Mouse (Mus musculus) midbrain, embryonic 14.5 days (tissue): ENCODE results near the gene Phf5a. TPM values are rescaled to one million over a fixed set of nuclear protein-coding genes. Genes with fewer than 3 reads are reported as not detected.

Source experiments
- ATAC-seq: fragments of 200-750 bp; cut with Nextera tagmentation; 2 replicates; pipeline ENCODE4 v1.8.0; 2017; ENCODE audit warnings: moderate number of reproducible peaks, moderate library complexity; ENCODE audit not compliant: low FRiP score, low TSS enrichment
- DNase-seq: peaks from one replicate; pipeline ENCODE4 v3.0.0-alpha.2; 2015
- H3K27ac ChIP-seq: fragments of 300-500 bp; sonication (generic); replicated peaks from 2 replicates; pipeline ENCODE4 v1.5.1; 2014; ENCODE audit warnings: mild to moderate bottlenecking, low read depth, low read length, moderate library complexity
- H3K27me3 ChIP-seq: fragments of 300-500 bp; sonication (generic); 2 replicates; pipeline ENCODE4 v1.6.1; 2014; ENCODE audit warnings: low read length, control low read depth, mixed read lengths; ENCODE audit not compliant: control insufficient read depth, insufficient read depth
- H3K36me3 ChIP-seq: fragments of 300-500 bp; sonication (generic); 2 replicates; pipeline ENCODE4 v1.6.1; 2014; ENCODE audit warnings: low read length, control low read depth; ENCODE audit not compliant: control insufficient read depth, insufficient read depth
- H3K4me1 ChIP-seq: fragments of 300-500 bp; sonication (generic); 2 replicates; pipeline ENCODE4 v1.6.1; 2014; ENCODE audit warnings: mild to moderate bottlenecking, antibody characterized with exemption, low read length, control low read depth; ENCODE audit not compliant: control insufficient read depth, insufficient read depth
- H3K4me2 ChIP-seq: fragments of 300-500 bp; sonication (generic); 2 replicates; pipeline ENCODE4 v1.6.1; 2014; ENCODE audit warnings: mild to moderate bottlenecking, low read length, moderate library complexity
- H3K4me3 ChIP-seq: fragments of 300-500 bp; sonication (generic); replicated peaks from 2 replicates; pipeline ENCODE4 v1.5.1; 2014; ENCODE audit warnings: low read depth, low read length
- H3K9ac ChIP-seq: fragments of 300-500 bp; sonication (generic); replicated peaks from 2 replicates; pipeline ENCODE4 v1.6.1; 2014; ENCODE audit warnings: mild to moderate bottlenecking, low read length, moderate library complexity
- H3K9me3 ChIP-seq: fragments of 300-500 bp; sonication (generic); 2 replicates; pipeline ENCODE4 v1.6.1; 2016; ENCODE audit warnings: low read length, control low read depth, mixed read lengths; ENCODE audit not compliant: control insufficient read depth
- WGBS: fragments of 180-500 bp; shearing (Covaris S2); extraction: QIAGEN DNeasy Blood & Tissue Kit; methylation state at CpG from one replicate; pipeline ENCODE4 v1.1.7; 2014; 5-methylcytosine and 5-hydroxymethylcytosine counted together
- polyA plus RNA-seq: library from polyadenylated mRNA; unstranded; fragments of >200 nt; fragmentation: Nextera tagmentation; extraction: Ambion mirVana; gene quantifications from 2 replicates; pipeline ENCODE4 v1.2.1, GENCODE M21; 2014

Gene Phf5a
- polyA plus RNA-seq, 1 experiment from 2014 or later: 139 TPM

DNA sequence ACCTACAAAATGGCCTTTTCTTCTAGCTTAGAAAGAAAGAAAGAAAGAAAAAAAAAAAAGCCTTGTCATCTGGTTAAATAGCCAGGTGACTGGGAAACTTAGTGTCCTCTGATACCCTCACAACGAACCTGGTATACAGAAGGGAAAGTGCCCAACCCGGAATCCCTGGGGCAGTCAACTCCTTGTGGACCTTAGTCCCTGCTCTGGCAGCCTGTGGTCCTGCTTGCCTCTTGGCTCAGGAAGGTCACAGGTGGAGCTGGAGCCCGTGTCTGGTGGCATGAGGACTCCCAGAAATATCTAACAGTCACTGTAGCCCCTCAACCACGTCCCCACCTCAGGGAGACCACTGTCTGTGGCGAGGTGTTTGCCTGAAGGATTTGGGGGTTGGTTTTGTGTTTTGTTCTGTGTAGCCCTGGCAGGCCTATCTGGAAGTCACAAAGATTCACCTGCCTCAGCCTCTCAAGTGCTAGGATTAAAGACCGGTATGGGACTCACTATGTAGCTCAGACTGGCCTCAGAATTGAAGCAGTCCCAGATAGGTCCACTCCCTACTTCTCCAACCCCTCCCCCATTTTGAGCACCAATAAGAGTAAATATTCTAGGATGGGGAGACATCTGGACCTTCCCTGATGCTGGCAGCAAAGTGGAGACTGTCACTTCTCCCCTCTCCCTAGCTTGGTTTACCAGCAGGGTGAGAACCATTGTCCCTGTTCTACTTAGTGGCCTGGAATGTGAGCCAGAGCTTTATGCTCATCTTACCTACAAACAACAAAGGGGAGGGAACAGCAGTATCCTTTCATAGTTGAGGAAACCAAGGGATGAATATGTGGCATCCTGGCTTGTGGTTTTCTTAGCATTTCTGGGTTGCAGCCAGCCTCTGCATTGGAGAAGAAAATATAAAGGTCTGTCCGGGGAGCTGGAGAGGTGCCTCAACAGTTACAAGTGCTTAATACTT is 34.5 kb downstream of the Phf5a start:
- ATAC-seq: no peak
- WGBS: 55% methylated on average over 7 of the region's 7 CpGs
- H3K4me2 ChIP-seq: no peak overlapping the region; the same call in 1 of the 2 replicates
- peaks cover 4% of the 10 kb centered on the region; the same call in 1 of the 2 replicates for H3K4me1 ChIP-seq
- no peak overlapping the region for H3K4me3 ChIP-seq
- H3K27ac ChIP-seq: no peak overlapping the region
- no peaks in the 10 kb centered on the region for H3K36me3 ChIP-seq
- H3K27me3 ChIP-seq: 0 out of 2 replicates have a peak, but pooled peaks cover 5% of the 10 kb centered on the region
- DNase-seq: no peak
- H3K9me3 ChIP-seq: no peaks in the 10 kb centered on the region
- no peak overlapping the region for H3K9ac ChIP-seq

DNA sequence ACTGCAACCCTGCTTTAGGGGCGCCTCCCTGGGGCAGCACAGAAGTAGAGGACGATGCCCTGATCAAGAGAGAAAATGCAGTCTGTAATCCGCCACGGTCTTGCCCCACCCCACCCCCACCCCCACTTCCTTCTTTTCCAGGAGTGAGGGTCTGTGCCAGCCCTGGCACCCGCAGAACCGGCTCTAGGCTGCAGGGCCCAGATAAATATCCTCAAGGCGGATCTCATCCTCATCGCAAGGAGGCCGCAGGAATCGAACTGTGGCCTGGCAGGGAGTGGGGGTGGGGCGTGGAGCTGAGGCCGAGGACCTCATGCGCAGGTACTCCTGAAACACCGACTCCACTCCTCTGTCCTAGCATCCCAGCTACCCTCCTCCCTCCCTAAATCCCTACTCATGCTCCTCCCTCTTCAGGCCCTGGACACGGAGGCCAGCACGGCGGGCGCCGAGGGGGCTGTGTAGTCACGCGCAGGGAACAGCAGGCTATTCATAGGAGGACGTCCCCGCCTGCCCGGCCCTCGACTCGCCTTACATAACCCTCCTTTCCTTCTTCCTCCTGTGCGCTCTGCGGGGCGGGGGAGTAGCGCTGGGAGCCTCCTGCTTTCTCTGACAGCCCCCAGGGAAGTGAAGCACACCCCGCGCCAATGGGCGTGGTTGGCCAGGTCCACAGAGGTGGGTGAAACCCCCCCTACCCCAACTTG is 35.4 kb downstream of the Phf5a start:
- no peak overlapping the region for H3K27ac ChIP-seq
- H3K36me3 ChIP-seq: no peaks in the 10 kb centered on the region
- ATAC-seq (no peak; the same call in 1 of the 2 replicates), DNase-seq (peak; percentile 63)
- H3K9ac ChIP-seq: peak overlapping the region; percentile 29; the same call in 1 of the 2 replicates
- no peaks in the 10 kb centered on the region for H3K9me3 ChIP-seq
- peak overlapping the region; percentile 18 for H3K4me3 ChIP-seq
- peaks cover 4% of the 10 kb centered on the region; the same call in 1 of the 2 replicates for H3K4me1 ChIP-seq
- peak overlapping the region; percentile 43 for H3K4me2 ChIP-seq
- 2% methylated on average over 33 of the region's 33 CpGs for WGBS
- 0 out of 2 replicates have a peak, but pooled peaks cover 5% of the 10 kb centered on the region for H3K27me3 ChIP-seq

DNA sequence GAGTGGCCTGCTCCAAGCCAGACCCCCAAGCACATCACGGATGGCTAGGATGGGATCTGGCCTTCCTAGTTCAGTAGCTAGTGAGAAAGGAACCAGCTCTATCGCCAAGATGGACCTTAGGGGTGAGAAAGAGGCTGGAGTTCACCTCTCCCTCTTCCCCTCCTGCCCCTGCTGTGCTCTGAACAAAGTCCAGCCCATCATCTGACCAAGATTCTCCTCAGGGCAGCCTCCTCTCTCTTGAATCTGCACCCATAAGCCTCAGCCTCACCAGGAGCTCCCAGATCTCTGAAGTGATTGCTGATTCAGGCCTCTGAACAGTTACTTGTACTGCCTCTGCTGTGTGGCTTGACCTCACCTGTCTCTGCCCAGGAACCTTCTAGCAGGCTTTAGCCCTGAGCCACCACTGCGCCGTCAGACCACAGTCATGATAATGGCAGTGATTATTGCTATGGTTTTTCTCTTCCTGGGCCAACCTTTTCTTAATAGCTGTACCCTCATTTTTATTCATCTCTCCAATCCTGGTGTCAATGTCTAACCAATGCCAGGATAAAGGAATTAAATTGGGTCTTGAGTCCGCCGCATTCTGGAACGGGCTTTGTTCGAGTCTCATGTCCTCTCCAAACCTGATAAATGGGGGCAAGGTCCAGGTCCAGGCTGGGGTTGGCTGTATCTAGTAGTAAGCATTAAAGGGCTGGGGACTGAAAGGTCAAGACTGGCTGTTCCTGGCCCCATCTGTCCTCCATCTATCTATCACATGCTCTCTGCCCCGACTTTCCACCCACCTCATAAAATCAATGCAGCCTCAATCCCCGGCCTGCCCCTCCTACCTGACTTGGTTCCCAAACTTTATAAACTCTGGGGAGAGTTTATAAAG is 36.5 kb downstream of the Phf5a start:
- H3K4me2 ChIP-seq: no peak overlapping the region
- H3K27me3 ChIP-seq: 0 out of 2 replicates have a peak, but pooled peaks cover 5% of the 10 kb centered on the region
- DNase-seq: no peak
- no peak overlapping the region for H3K27ac ChIP-seq
- no peaks in the 10 kb centered on the region for H3K9me3 ChIP-seq
- H3K36me3 ChIP-seq: no peaks in the 10 kb centered on the region
- H3K9ac ChIP-seq: no peak overlapping the region
- no peak overlapping the region for H3K4me3 ChIP-seq
- ATAC-seq: no peak
- 73% methylated on average over 10 of the region's 10 CpGs for WGBS
- H3K4me1 ChIP-seq: peaks cover 7% of the 10 kb centered on the region; the same call in 1 of the 2 replicates

DNA sequence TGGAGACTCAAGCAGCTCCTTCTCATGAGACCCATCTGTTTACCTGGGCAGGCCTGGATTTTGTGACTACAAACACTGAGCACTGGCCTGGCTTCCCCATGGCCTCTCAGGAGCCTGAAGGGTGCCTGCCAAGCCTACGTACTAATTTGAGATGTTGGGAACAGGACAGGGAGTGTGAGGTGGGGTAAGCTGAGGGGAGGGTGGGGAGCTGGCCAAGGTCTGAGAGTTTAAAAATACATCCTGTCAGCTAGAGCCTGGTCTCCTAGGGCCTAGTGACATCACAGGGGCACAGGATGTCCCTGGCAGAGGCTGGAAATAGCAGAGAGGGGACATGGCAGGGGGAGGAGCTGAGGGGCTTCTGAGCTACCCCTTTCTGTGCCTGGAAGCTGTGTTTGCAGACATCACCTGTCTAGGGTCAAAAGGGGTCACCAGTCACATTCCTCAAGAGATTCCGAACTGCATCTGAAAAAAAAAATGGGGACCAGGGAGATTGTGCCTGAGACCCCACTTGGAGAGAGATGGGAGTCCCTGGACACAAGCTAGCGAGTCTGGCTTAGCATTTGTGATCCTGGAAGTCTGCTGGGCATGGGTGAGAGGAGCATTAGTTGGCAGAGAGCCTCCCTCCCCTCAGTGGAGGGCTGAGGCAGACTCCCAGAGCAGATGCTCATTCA is 37.4 kb downstream of the Phf5a start:
- ATAC-seq: no peak
- Histone ChIP-seq H3K4me3 (no peak overlapping the region), H3K36me3 (no peaks in the 10 kb centered on the region), H3K27me3 (0 out of 2 replicates have a peak, but pooled peaks cover 5% of the 10 kb centered on the region), H3K27ac (no peak overlapping the region), H3K9ac (no peak overlapping the region), H3K4me2 (no peak overlapping the region), H3K9me3 (no peaks in the 10 kb centered on the region), H3K4me1 (peaks cover 7% of the 10 kb centered on the region; the same call in 1 of the 2 replicates)
- no peak for DNase-seq
- WGBS: 52% methylated on average over 3 of the region's 3 CpGs

DNA sequence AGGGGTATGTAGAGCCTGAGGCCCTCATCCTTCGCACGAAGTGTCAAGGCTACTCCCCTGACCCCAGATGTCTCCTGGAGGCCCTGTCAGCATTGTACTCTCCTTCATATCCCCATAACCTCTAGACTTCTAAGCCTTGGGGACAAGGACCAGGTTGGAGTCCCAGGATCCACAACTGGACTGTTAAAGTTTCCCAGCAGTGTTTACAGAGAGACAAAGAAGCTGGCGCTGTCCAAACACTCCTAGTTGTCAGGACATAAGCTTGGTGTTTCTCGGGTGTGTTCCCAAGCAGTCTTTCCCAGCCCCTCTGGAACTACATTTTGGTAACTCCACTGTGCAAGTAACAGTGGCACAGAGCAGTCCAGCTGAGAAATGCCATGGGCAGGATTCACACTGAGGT is 38.2 kb downstream of the Phf5a start:
- 77% methylated on average over 4 of the region's 4 CpGs for WGBS

DNA sequence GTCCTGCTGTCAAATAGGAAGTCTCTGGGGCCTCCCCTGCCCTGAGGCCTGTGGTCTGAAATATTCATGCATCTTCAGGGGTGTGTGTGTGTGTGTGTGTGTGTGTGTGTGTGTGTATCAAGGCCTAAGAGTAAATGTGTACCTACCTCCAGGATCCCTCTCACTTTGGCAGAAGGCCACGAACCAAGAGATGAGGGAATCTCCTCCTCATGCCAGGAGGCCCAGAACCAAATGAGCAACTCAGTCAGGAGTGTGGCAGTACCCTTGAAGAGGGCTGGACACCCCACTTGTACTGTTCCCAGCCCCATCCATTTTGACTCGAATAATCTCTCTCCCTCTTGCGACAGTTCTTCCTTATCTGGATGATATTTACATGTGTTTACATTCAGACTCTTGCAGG is 39.5 kb downstream of the Phf5a start:
- 94% methylated on average over 3 of the region's 3 CpGs for WGBS
- H3K27ac ChIP-seq: no peak overlapping the region
- H3K4me1 ChIP-seq: peaks cover 7% of the 10 kb centered on the region; the same call in 1 of the 2 replicates
- no peak overlapping the region for H3K4me3 ChIP-seq
- DNase-seq (no peak), ATAC-seq (no peak)
- 0 out of 2 replicates have a peak, but pooled peaks cover 5% of the 10 kb centered on the region for H3K27me3 ChIP-seq
- H3K9me3 ChIP-seq: no peaks in the 10 kb centered on the region
- H3K36me3 ChIP-seq: peaks cover 9% of the 10 kb centered on the region
- no peak overlapping the region for H3K4me2 ChIP-seq
- no peak overlapping the region for H3K9ac ChIP-seq

More for the DNA sequence above, 38.2 kb downstream of the Phf5a start:
- H3K4me1 ChIP-seq: peaks cover 7% of the 10 kb centered on the region; the same call in 1 of the 2 replicates
- no peak overlapping the region for H3K4me2 ChIP-seq
- no peak for ATAC-seq
- H3K27ac ChIP-seq: no peak overlapping the region
- 0 out of 2 replicates have a peak, but pooled peaks cover 5% of the 10 kb centered on the region for H3K27me3 ChIP-seq
- DNase-seq: no peak
- H3K4me3 ChIP-seq: no peak overlapping the region
- H3K9ac ChIP-seq: no peak overlapping the region
- peaks cover 3% of the 10 kb centered on the region for H3K36me3 ChIP-seq
- H3K9me3 ChIP-seq: no peaks in the 10 kb centered on the region

DNA sequence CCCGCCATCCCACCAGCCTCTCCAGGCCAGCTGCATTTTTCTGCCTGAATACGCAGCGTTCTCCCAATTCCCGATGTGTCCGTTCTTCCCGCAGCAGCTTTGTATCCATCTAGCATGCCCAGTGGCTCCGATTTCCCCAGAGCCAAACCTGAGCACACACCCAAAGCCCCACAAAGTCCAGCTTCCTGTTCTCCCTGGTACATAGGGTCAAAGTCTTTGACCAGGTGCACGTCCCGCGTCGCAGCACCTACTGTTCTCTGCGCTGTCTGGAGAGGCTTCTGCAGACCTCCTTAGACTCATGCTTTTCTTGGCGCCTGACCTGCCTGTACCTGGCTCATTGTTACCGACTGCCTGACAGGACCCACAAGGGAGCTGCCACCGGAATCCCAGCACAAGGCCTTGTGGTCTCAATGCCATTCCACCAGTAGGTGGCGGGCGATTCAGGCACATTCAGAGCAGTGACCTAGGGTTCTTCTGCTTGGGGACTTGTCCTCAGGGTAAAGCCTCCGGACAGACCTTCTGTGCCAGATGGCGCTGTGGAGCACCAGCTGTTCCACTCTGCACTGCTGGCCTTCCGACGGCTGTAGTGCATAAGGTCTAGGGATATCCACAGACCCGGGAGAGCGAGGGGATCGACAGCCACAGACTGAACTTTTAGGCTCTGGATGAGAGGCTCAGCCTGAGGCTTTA is 40.4 kb downstream of the Phf5a start:
- H3K4me2 ChIP-seq: peak overlapping the region; percentile 24; the same call in 1 of the 2 replicates
- H3K36me3 ChIP-seq: peaks cover 12% of the 10 kb centered on the region
- H3K9me3 ChIP-seq: no peaks in the 10 kb centered on the region
- ATAC-seq (peak; percentile 73), DNase-seq (peak; percentile 92)
- no peak overlapping the region for H3K4me3 ChIP-seq
- peak overlapping the region; percentile 26; the same call in 1 of the 2 replicates for H3K27ac ChIP-seq
- 0 out of 2 replicates have a peak, but pooled peaks cover 5% of the 10 kb centered on the region for H3K27me3 ChIP-seq
- peak overlapping the region; percentile 31; the same call in 1 of the 2 replicates for H3K9ac ChIP-seq
- WGBS: 16% methylated on average over 24 of the region's 24 CpGs
- peaks cover 5% of the 10 kb centered on the region; the same call in 1 of the 2 replicates for H3K4me1 ChIP-seq
